Mouse (Mus musculus): ENCODE measurements around the gene Ar. TPM values are rescaled to one million over a fixed set of nuclear protein-coding genes. Genes with fewer than 3 reads are reported as not detected.

The Ar gene
- polyA plus RNA-seq (2014; fragmentation: Illumina TruSeq; extraction: RNeasy Lipid Tissue Mini Kit (QIAGEN cat#74804); ENCODE audit: low replicate concordance) = 0.93 TPM

GRCm38 (mm10) chrX:98148531-98149342 is at the start of gene Ar:
Ar (plus strand) TSS chrX:98148769.

Measured in small intestine, adult 10 weeks (tissue).